Mouse (Mus musculus) kidney, postnatal 0 days (tissue): ENCODE measurements around the gene Wdr60. TPM values are rescaled to one million over a fixed set of nuclear protein-coding genes. Genes with fewer than 3 reads are reported as not detected.

Experiments
- ATAC-seq: fragments of 200-750 bp; cut with Nextera tagmentation; replicated peaks from 2 replicates; pipeline ENCODE4 v1.8.0; 2017; ENCODE audit warnings: low read depth, moderate number of reproducible peaks, moderate TSS enrichment, moderate library complexity; ENCODE audit not compliant: low FRiP score
- DNase-seq: peaks from one replicate; pipeline ENCODE4 v3.0.0-alpha.2; 2016; ENCODE audit warnings: low spot score
- H3K27ac ChIP-seq: fragments of 300-500 bp; sonication (generic); 2 replicates; pipeline ENCODE4 v1.5.1; 2014; ENCODE audit warnings: mild to moderate bottlenecking
- H3K27me3 ChIP-seq: fragments of 300-500 bp; sonication (generic); 2 replicates; pipeline ENCODE4 v1.6.1; 2014; ENCODE audit warnings: low read length, mixed read lengths; ENCODE audit not compliant: insufficient read depth
- H3K36me3 ChIP-seq: fragments of 300-500 bp; sonication (generic); 2 replicates; pipeline ENCODE4 v1.6.1; 2014; ENCODE audit warnings: low read length, mixed read lengths; ENCODE audit not compliant: insufficient read depth
- H3K4me1 ChIP-seq: fragments of 300-500 bp; sonication (generic); replicated peaks from 2 replicates; pipeline ENCODE4 v1.6.1; 2014; ENCODE audit warnings: antibody characterized with exemption, low read length, mixed read lengths; ENCODE audit not compliant: insufficient read depth
- H3K4me2 ChIP-seq: fragments of 300-500 bp; sonication (generic); 2 replicates; pipeline ENCODE4 v1.6.1; 2014; ENCODE audit warnings: mild to moderate bottlenecking, low read length, moderate library complexity, mixed read lengths
- H3K4me3 ChIP-seq: fragments of 300-500 bp; sonication (generic); replicated peaks from 2 replicates; pipeline ENCODE4 v1.5.1; 2014; ENCODE audit warnings: low read depth, low read length
- H3K9ac ChIP-seq: fragments of 300-500 bp; sonication (generic); 2 replicates; pipeline ENCODE4 v1.6.1; 2014; ENCODE audit warnings: low read depth, low read length
- H3K9me3 ChIP-seq: fragments of 300-500 bp; sonication (generic); replicated peaks from 2 replicates; pipeline ENCODE4 v1.6.1; 2016; ENCODE audit warnings: low read length, inconsistent platforms, mixed read lengths
- CTCF ChIP-seq: IDR thresholded peaks from 2 replicates; pipeline ENCODE4 v1.5.1; 2016; ENCODE audit warnings: antibody characterized with exemption, low read depth, mild to moderate bottlenecking, moderate library complexity
- WGBS: fragments of 180-500 bp; shearing (Covaris S2); extraction: QIAGEN DNeasy Blood & Tissue Kit; methylation state at CpG from one replicate; pipeline ENCODE4 v1.1.7; 2014; 5-methylcytosine and 5-hydroxymethylcytosine counted together
- microRNA-seq: library from miRNA; unstranded; fragments of <30 nt; microRNA quantifications from one replicate; pipeline ENCODE4, GENCODE M21; 2016
- polyA plus RNA-seq: library from polyadenylated mRNA; unstranded; fragments of >200 nt; fragmentation: Nextera tagmentation; extraction: Ambion mirVana; gene quantifications from 2 replicates; pipeline ENCODE4 v1.2.1, GENCODE M21; 2015

The Wdr60 gene
- polyA plus RNA-seq, 1 experiment from 2014 or later: 16.6 TPM

DNA sequence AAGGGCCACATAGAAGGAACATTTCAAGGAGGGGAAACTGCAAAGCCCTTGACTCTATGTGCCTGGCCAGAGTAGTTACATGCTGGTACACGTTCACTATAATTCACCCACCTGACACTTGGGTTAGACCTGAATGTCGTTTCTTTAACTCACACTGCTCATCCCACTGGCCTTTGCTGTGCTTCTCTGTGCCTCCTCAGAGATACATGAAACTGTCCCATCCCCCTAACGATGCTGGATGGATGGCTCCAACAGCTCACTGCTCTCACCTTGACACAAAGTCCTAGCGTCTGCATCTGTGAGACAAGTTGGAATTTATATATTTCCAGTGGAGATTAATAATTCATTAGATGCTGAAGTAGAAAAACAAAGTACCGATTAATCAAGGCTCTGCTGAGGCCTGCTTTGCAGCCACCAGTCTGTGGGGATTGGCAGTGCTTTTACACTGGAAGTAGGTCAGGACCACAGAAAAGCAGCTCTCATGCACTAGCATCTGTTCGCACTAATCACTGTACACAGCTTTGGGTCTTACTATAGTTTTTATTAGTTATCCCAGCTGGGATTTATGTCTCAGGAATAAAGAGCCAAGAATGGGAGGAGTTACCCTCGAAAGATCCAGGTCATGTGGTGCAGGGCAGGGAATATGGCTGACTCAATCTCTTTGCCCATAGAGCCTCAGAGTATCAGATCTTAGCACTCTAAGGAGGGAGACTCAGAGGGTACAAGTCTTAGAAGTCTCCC lies 105.9 kb downstream of the Wdr60 start:
- Histone ChIP-seq H3K4me3 (no peak overlapping the region), H3K4me1 (no peaks in the 10 kb centered on the region), H3K4me2 (no peak overlapping the region), H3K27ac (no peak overlapping the region), H3K9me3 (no peaks in the 10 kb centered on the region), H3K36me3 (no peaks in the 10 kb centered on the region), H3K9ac (no peak overlapping the region), H3K27me3 (no peaks in the 10 kb centered on the region)
- TF ChIP-seq CTCF: no peak
- ATAC-seq (no peak), DNase-seq (peak; percentile 14)
- WGBS: 59% methylated on average over 7 of the region's 7 CpGs

Small RNAs within 50 kb of the gene (microRNA-seq; reads per million reads assigned to microRNA genes)
- gene Gm23190: not detected

Other genes with a start within 250 kb of the Wdr60 start
- 47.0 and 47.5 TPM in 2 replicates for gene Zfp386, start 215.3 kb downstream of the Wdr60 start, polyA plus RNA-seq
- 0.54 and 0.59 TPM in 2 replicates for gene Vipr2, start 185.3 kb downstream of the Wdr60 start, polyA plus RNA-seq
- gene Gm11027, start 12.4 kb upstream of the Wdr60 start, polyA plus RNA-seq: not detected in 2 replicates
- gene Esyt2, start 18.2 kb upstream of the Wdr60 start, polyA plus RNA-seq: 13.9 and 14.0 TPM in 2 replicates
- 12.7 and 15.7 TPM in 2 replicates for gene Ncapg2, start 142.4 kb upstream of the Wdr60 start, polyA plus RNA-seq
- 0.03 and 0.08 TPM in 2 replicates for gene Ptprn2, start 222.7 kb upstream of the Wdr60 start, polyA plus RNA-seq